Mouse (Mus musculus) midbrain, postnatal 0 days (tissue): ENCODE data around the gene Frmd7. TPM values are rescaled to one million over a fixed set of nuclear protein-coding genes. Genes with fewer than 3 reads are reported as not detected.
A peak's percentile ranks its signal among the peaks of the same experiment; 100 is the strongest.

Experiments used
- ATAC-seq: fragments of 200-750 bp; cut with Nextera tagmentation; 2 replicates; pipeline ENCODE4 v1.8.0; 2017; ENCODE audit warnings: moderate number of reproducible peaks, mild to moderate bottlenecking, moderate TSS enrichment, moderate library complexity; ENCODE audit not compliant: low FRiP score
- DNase-seq: peaks from one replicate; pipeline ENCODE4 v3.0.0-alpha.2; 2015; ENCODE audit warnings: low spot score
- H3K27ac ChIP-seq: fragments of 300-500 bp; sonication (generic); 2 replicates; pipeline ENCODE4 v1.5.1; 2014; ENCODE audit warnings: low read depth, mild to moderate bottlenecking, low read length, mixed read lengths
- H3K27me3 ChIP-seq: fragments of 300-500 bp; sonication (generic); 2 replicates; pipeline ENCODE4 v1.6.1; 2014; ENCODE audit warnings: low read length, control low read depth, mixed read lengths; ENCODE audit not compliant: insufficient read depth
- H3K36me3 ChIP-seq: fragments of 300-500 bp; sonication (generic); 2 replicates; pipeline ENCODE4 v1.6.1; 2014; ENCODE audit warnings: low read length, control low read depth, mixed read lengths; ENCODE audit not compliant: insufficient read depth
- H3K4me1 ChIP-seq: fragments of 300-500 bp; sonication (generic); 2 replicates; pipeline ENCODE4 v1.6.1; 2014; ENCODE audit warnings: mild to moderate bottlenecking, control low read depth, antibody characterized with exemption, low read length, mixed read lengths; ENCODE audit not compliant: insufficient read depth
- H3K4me2 ChIP-seq: fragments of 300-500 bp; sonication (generic); 2 replicates; pipeline ENCODE4 v1.6.1; 2014; ENCODE audit warnings: low read depth, mild to moderate bottlenecking, low read length, mixed read lengths; ENCODE audit not compliant: poor library complexity, severe bottlenecking
- H3K4me3 ChIP-seq: fragments of 300-500 bp; sonication (generic); 2 replicates; pipeline ENCODE4 v1.5.1; 2014; ENCODE audit warnings: low read depth, mild to moderate bottlenecking, low read length, moderate library complexity
- H3K9ac ChIP-seq: fragments of 300-500 bp; sonication (generic); replicated peaks from 2 replicates; pipeline ENCODE4 v1.6.1; 2014; ENCODE audit warnings: mild to moderate bottlenecking, low read length, moderate library complexity, mixed read lengths; ENCODE audit not compliant: poor library complexity, severe bottlenecking
- H3K9me3 ChIP-seq: fragments of 300-500 bp; sonication (generic); 2 replicates; pipeline ENCODE4 v1.6.1; 2016; ENCODE audit warnings: low read length, control low read depth
- CTCF ChIP-seq: IDR thresholded peaks from 2 replicates; pipeline ENCODE4 v1.5.1; 2016; ENCODE audit warnings: antibody characterized with exemption, mild to moderate bottlenecking
- WGBS: fragments of 180-500 bp; shearing (Covaris S2); extraction: QIAGEN DNeasy Blood & Tissue Kit; methylation state at CpG from one replicate; pipeline ENCODE4 v1.1.7; 2014; 5-methylcytosine and 5-hydroxymethylcytosine counted together
- polyA plus RNA-seq: library from polyadenylated mRNA; unstranded; fragments of >200 nt; fragmentation: Nextera tagmentation; extraction: Ambion mirVana; gene quantifications from 2 replicates; pipeline ENCODE4 v1.2.1, GENCODE M21; 2015
- total RNA-seq: library from RNA; depleted of rRNA; stranded (reverse); fragments of >200 nt; gene quantifications from 2 replicates; pipeline ENCODE4 v1.2.3, GENCODE M21; 2014

Gene Frmd7
- total and polyA plus RNA-seq, 2 experiments from 2014 or later, result 0.16 to 0.38 TPM

GRCm38 (mm10) chrX:50937117-50937516 is 5.4 kb downstream of the Frmd7 start:
- Histone ChIP-seq H3K27me3 (no peaks in the 10 kb centered on the region), H3K36me3 (no peaks in the 10 kb centered on the region), H3K9me3 (no peaks in the 10 kb centered on the region), H3K4me2 (no peak overlapping the region), H3K4me1 (no peaks in the 10 kb centered on the region), H3K9ac (no peak overlapping the region), H3K4me3 (no peak overlapping the region), H3K27ac (no peak overlapping the region)
- 85% methylated on average over 3 of the region's 3 CpGs for WGBS
- ATAC-seq (no peak), DNase-seq (no peak)
- TF ChIP-seq CTCF, result no peak

GRCm38 (mm10) chrX:50930309-50930708 is 12.2 kb downstream of the Frmd7 start:
- no peak overlapping the region for H3K9ac ChIP-seq
- H3K4me2 ChIP-seq, result no peak overlapping the region
- no peaks in the 10 kb centered on the region for H3K36me3 ChIP-seq
- no peaks in the 10 kb centered on the region; the same call in 1 of the 2 replicates for H3K27me3 ChIP-seq
- ATAC-seq, result no peak
- no peak overlapping the region for H3K27ac ChIP-seq
- H3K4me3 ChIP-seq, result no peak overlapping the region
- WGBS, result 46% methylated on average over 3 of the region's 3 CpGs
- no peak for TF ChIP-seq CTCF
- H3K9me3 ChIP-seq, result no peaks in the 10 kb centered on the region
- DNase-seq, result no peak
- H3K4me1 ChIP-seq, result no peaks in the 10 kb centered on the region

GRCm38 (mm10) chrX:50926893-50927545 is 15.5 kb downstream of the Frmd7 start:
- 71% methylated on average over 10 of the region's 10 CpGs for WGBS
- no peak for ATAC-seq
- H3K27ac ChIP-seq, result no peak overlapping the region

GRCm38 (mm10) chrX:50924629-50925364 is 17.7 kb downstream of the Frmd7 start:
- no peak overlapping the region for H3K27ac ChIP-seq
- no peak overlapping the region for H3K4me2 ChIP-seq
- no peaks in the 10 kb centered on the region; the same call in 1 of the 2 replicates for H3K27me3 ChIP-seq
- DNase-seq (peak; percentile 21), ATAC-seq (no peak)
- no peaks in the 10 kb centered on the region for H3K4me1 ChIP-seq
- H3K9me3 ChIP-seq, result no peaks in the 10 kb centered on the region
- no peak overlapping the region for H3K4me3 ChIP-seq
- peak; percentile 61 for TF ChIP-seq CTCF
- H3K9ac ChIP-seq, result no peak overlapping the region
- WGBS, result 54% methylated on average over 17 of the region's 18 CpGs
- no peaks in the 10 kb centered on the region for H3K36me3 ChIP-seq

More at GRCm38 (mm10) chrX:50926893-50927545, 15.5 kb downstream of the Frmd7 start:
- no peak for TF ChIP-seq CTCF
- H3K4me1 ChIP-seq, result no peaks in the 10 kb centered on the region
- no peak for DNase-seq
- no peaks in the 10 kb centered on the region for H3K36me3 ChIP-seq
- H3K4me2 ChIP-seq, result no peak overlapping the region
- H3K27me3 ChIP-seq, result no peaks in the 10 kb centered on the region; the same call in 1 of the 2 replicates
- H3K9me3 ChIP-seq, result no peaks in the 10 kb centered on the region
- no peak overlapping the region for H3K9ac ChIP-seq
- no peak overlapping the region for H3K4me3 ChIP-seq

- Histone ChIP-seq H3K27me3 (no peaks in the 10 kb centered on the region), H3K9ac (no peak overlapping the region), H3K36me3 (no peaks in the 10 kb centered on the region), H3K9me3 (no peaks in the 10 kb centered on the region), H3K4me2 (no peak overlapping the region), H3K4me1 (no peaks in the 10 kb centered on the region), H3K4me3 (no peak overlapping the region), H3K27ac (no peak overlapping the region)
- 50% methylated on average over 3 of the region's 3 CpGs for WGBS
- TF ChIP-seq CTCF, result no peak
- ATAC-seq, result no peak
- DNase-seq, result no peak
These were observed 23.8 kb downstream of the Frmd7 start for GRCm38 (mm10) chrX:50918754-50919153.

GRCm38 (mm10) chrX:50917389-50917788 is 25.1 kb downstream of the Frmd7 start:
- no peak for DNase-seq
- no peak for TF ChIP-seq CTCF
- no peak for ATAC-seq
- H3K27me3 ChIP-seq, result no peaks in the 10 kb centered on the region
- H3K36me3 ChIP-seq, result no peaks in the 10 kb centered on the region
- H3K4me1 ChIP-seq, result no peaks in the 10 kb centered on the region
- no peak overlapping the region for H3K27ac ChIP-seq
- 51% methylated on average over 3 of the region's 3 CpGs for WGBS
- H3K9me3 ChIP-seq, result no peaks in the 10 kb centered on the region
- H3K4me2 ChIP-seq, result no peak overlapping the region
- no peak overlapping the region for H3K4me3 ChIP-seq
- H3K9ac ChIP-seq, result no peak overlapping the region
